Mouse (Mus musculus): ENCODE results near the gene Ccl2.

DNA sequence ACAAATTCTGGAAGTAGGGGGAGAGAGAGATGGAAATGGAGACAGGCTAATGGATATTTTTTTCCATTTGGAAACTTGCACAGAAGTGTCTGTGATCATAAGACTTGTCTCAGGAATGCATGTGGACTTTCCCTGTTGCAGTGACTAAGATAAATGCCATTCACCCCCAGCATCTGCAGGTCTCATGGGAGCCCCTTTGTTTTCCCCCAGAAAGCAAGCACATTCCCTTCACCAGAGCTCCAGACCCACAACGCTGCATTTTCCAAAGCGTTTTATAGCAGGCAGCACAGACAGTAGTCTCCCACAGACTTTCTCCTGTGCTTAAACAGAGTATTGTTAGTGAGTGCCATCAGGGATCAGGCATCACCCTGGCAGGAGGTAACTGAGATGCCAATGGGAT is 16.0 kb upstream of the Ccl2 start:
- TF ChIP-seq MEF2A (IDR thresholded peaks at IDR 0.05; ENCODE audit: extremely low read depth, insufficient replicate concordance, low read depth, low read length, poor library complexity, severe bottlenecking) (no peak), BHLHE40 (IDR thresholded peaks at IDR 0.05; ENCODE audit: borderline replicate concordance, low read depth, low read length) (no peak), CTCF (IDR thresholded peaks at IDR 0.05 in 2 of 3, conservative IDR thresholded peaks at IDR 0.05 in 1 of 3; ENCODE audit: control insufficient read depth in 1 of 3, insufficient read depth in 1 of 3, low read depth in 2 of 3, low read length in 3 of 3, poor library complexity in 1 of 3, severe bottlenecking in 1 of 3) (no peak), POLR2A (IDR thresholded peaks at IDR 0.05; ENCODE audit: control insufficient read depth in 1 of 2, insufficient read depth in 1 of 2, low read depth in 1 of 2, low read length in 2 of 2, poor library complexity in 1 of 2) (no peak), ELF1 (IDR thresholded peaks at IDR 0.05; ENCODE audit: low read depth, low read length) (no peak), MYC (IDR thresholded peaks at IDR 0.05; ENCODE audit: low read depth, low read length) (no peak), ZC3H11A (IDR thresholded peaks at IDR 0.05; ENCODE audit: low read depth, low read length) (no peak), ZKSCAN1 (IDR thresholded peaks at IDR 0.05; ENCODE audit: low read depth, low read length) (no peak), MAFK (IDR thresholded peaks at IDR 0.05; ENCODE audit: borderline replicate concordance, low read depth, low read length) (no peak), EP300 (IDR thresholded peaks at IDR 0.05; ENCODE audit: low read depth in 1 of 2, low read length in 2 of 2) (no peak)
